Mouse (Mus musculus) kidney, adult 11 months (tissue): ENCODE measurements around the gene Ano6.

Experiments
- DNase-seq: peaks from one replicate; pipeline ENCODE4 v3.0.0; 2022

Gene Ano6

GRCm38 (mm10) chr15:95828647-95829254 is 38.1 kb downstream of the Ano6 start:
- DNase-seq: no peak

- peak; percentile 59 for DNase-seq
Observed at GRCm38 (mm10) chr15:95829553-95830205, 39.0 kb downstream of the Ano6 start.

GRCm38 (mm10) chr15:95830206-95830560 is 39.5 kb downstream of the Ano6 start:
- no peak for DNase-seq

GRCm38 (mm10) chr15:95833292-95833691 is 42.6 kb downstream of the Ano6 start:
- DNase-seq: no peak

- DNase-seq: no peak
Observed at GRCm38 (mm10) chr15:95836077-95836476, 45.4 kb downstream of the Ano6 start.

- no peak for DNase-seq
Observed at GRCm38 (mm10) chr15:95836646-95837434, 46.2 kb downstream of the Ano6 start.

GRCm38 (mm10) chr15:95837570-95837969 is 46.9 kb downstream of the Ano6 start:
- DNase-seq: no peak

- DNase-seq: peak; percentile 79
Observed at GRCm38 (mm10) chr15:95838171-95839020, 47.8 kb downstream of the Ano6 start.

GRCm38 (mm10) chr15:95839789-95840188 is 49.1 kb downstream of the Ano6 start:
- DNase-seq: no peak

- DNase-seq: no peak
Observed at GRCm38 (mm10) chr15:95843183-95843949, 52.7 kb downstream of the Ano6 start.

GRCm38 (mm10) chr15:95844412-95844811 is 53.8 kb downstream of the Ano6 start:
- no peak for DNase-seq

- DNase-seq: no peak
Observed at GRCm38 (mm10) chr15:95846102-95846501, 55.5 kb downstream of the Ano6 start.

GRCm38 (mm10) chr15:95848493-95849064 is 57.9 kb downstream of the Ano6 start:
- no peak for DNase-seq

GRCm38 (mm10) chr15:95849513-95850411 is 59.1 kb downstream of the Ano6 start:
- DNase-seq: no peak

GRCm38 (mm10) chr15:95850546-95850945 is 59.9 kb downstream of the Ano6 start:
- no peak for DNase-seq

GRCm38 (mm10) chr15:95855051-95855844 is 64.6 kb downstream of the Ano6 start:
- no peak for DNase-seq

- DNase-seq: no peak
Observed at GRCm38 (mm10) chr15:95855953-95856352, 65.3 kb downstream of the Ano6 start.

- DNase-seq: no peak
Observed at GRCm38 (mm10) chr15:95856684-95857595, 66.3 kb downstream of the Ano6 start.
